Mouse (Mus musculus) gastrocnemius, postnatal 4 days (tissue): ENCODE measurements around the gene Coro2a. TPM values are rescaled to one million over a fixed set of nuclear protein-coding genes. Genes with fewer than 3 reads are reported as not detected.
"Not testable (repeated sequence)": the region's sequence is repeated elsewhere in the genome, so short reads cannot be mapped to it uniquely, and the experiment has no call there.

Source experiments
- DNase-seq, 2 experiments: peaks; one replicate each; pipeline ENCODE4 v3.0.0; 2021 to 2022; ENCODE audit warnings: low spot score in 2 of 2, mixed read lengths in 2 of 2
- total RNA-seq, 2 experiments: library from RNA; stranded (reverse); gene quantifications; 2 replicates each; pipeline ENCODE4 v1.2.3; 2021

The Coro2a gene
- total RNA-seq, 2 experiments from 2014 or later, result 0.80 to 0.81 TPM

- no peak for DNase-seq
Measured at GRCm38 (mm10) chr4:46614641-46615040, 12.6 kb upstream of the Coro2a start.

DNA sequence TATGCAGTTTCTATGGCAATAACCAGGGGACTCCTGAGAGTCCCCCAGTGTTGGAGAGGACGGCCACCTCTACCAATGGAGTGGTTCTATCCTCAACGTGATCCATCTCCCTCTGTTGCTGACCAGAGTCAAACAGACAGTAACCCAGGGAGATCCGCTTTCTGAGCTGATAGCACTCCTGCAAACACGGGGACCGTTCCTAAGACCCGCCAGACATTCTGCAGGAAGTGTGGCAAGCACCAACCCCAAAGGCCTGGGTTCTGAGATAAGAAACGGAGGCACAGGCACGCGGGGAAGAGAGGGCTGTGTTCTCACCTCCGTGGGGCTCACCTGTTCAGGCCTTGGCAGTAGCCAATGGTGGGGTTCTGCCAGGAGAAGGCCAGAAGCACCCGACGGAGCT, 11.6 kb upstream of the Coro2a start:
- no peak for DNase-seq

GRCm38 (mm10) chr4:46611181-46611580, 9.2 kb upstream of the Coro2a start:
- DNase-seq, result peak; percentile 51 to 74

- DNase-seq, result no peak
Measured at GRCm38 (mm10) chr4:46607601-46608000, 5.6 kb upstream of the Coro2a start.

- DNase-seq, result no peak
Measured at GRCm38 (mm10) chr4:46605451-46605850, 3.4 kb upstream of the Coro2a start.

GRCm38 (mm10) chr4:46602704-46603103, 702 bp upstream of the Coro2a start:
- DNase-seq, result no peak

- peak in 1 of 2 experiments; percentile 26 for DNase-seq
Measured at GRCm38 (mm10) chr4:46601258-46601843, 651 bp downstream of the Coro2a start.

- DNase-seq, result peak in 1 of 2 experiments; percentile 13
Measured at GRCm38 (mm10) chr4:46600473-46601257, 1.3 kb downstream of the Coro2a start.

- not testable (repeated sequence) for DNase-seq
Measured at GRCm38 (mm10) chr4:46599609-46600008, 2.4 kb downstream of the Coro2a start.

DNA sequence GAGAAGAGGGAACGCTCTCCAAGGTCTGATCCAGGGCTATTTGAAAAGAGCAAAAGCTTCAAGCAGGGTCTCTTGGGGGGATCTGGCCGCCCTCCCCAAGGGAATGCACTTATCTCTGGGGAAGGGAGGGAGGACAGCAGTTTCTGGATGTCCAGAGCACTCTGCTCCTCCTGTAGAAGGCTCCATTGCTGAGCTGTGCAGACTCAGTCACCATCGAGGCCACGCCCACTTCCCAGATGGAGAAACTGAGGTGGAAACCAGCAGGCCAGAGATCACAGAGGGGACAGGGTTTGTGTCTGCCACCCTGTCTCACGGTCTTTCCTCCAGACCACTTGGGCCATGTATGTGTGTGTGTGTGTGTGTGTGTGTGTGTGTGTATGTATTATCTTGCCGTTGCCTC, 3.0 kb downstream of the Coro2a start:
- DNase-seq, result peak in 1 of 2 experiments; percentile 8

- DNase-seq, result peak in 1 of 2 experiments; percentile 8
Measured at GRCm38 (mm10) chr4:46598111-46598510, 3.9 kb downstream of the Coro2a start.

DNA sequence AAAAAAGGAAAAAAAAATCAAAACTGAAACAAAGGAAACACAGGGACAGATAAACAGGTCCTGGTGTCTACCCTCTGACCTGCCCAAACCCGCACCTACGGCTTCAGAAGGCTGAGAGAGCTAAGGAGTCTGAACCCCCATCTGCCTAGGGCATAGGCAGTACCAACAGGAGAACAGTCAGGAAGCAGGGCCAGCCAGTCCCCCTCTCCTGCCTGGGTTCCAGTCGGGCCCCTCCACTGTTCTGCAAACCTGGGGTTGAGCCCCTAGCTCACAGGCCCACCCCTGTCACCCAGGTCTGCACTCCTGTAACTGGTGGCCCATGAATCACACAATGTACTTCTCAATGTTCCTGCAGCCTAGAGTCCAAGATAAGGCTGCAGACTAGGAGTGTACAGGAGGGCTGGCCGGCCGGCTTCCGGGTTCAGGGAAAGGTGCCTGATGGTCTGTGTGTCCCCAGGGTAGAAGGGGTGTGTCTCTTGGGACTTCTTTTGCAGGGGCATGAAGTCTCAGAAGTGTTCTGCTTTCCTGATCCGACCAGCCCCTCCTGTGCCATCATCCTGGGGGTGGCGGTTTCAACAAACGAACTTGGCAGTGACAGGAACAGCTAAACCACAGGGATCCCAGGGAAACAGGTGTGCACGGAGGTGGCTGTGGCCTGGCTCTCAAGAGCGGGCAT, 4.6 kb downstream of the Coro2a start:
- DNase-seq, result peak in 1 of 2 experiments; percentile 7

DNA sequence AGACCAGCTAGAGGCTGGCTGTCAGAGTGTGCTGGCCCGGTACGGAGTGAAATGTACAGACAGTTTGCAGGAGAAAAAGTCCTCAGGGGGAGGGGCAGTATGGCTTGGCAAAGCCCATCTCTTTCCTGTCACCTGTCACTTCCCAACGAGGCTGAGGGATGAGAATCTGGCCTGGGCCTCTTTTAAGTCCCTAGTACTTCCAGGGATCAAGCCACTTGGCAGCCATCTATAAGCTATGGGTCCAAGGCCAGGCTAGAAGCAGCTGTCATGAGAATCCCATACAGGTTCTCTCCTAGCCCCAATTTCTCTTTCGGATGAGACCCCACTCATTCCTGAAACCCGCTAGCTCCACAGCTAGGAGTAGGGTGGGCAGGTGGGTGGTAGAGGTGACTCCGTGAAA, 5.6 kb downstream of the Coro2a start:
- peak in 1 of 2 experiments; percentile 14 for DNase-seq

DNA sequence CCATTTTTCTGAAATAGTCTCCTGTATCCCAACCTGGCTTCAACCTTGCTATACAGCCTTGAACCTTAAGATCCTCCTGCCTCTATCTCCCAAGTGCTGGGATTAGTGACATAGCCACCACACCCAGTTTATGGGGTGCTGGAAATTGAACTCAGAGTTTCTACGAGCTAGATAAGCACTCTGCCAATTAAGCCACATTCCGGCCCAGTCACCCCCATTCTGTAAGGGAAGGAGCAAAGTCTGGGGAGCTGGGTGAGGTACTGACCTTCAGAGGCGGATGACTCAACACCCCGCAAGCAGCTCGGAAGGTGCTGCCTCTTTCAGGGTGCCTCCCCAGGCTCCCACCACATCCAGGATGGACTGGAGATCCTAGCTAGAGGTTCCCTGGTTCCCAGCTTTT, 7.9 kb downstream of the Coro2a start:
- DNase-seq, result peak; percentile 5 to 10

DNA sequence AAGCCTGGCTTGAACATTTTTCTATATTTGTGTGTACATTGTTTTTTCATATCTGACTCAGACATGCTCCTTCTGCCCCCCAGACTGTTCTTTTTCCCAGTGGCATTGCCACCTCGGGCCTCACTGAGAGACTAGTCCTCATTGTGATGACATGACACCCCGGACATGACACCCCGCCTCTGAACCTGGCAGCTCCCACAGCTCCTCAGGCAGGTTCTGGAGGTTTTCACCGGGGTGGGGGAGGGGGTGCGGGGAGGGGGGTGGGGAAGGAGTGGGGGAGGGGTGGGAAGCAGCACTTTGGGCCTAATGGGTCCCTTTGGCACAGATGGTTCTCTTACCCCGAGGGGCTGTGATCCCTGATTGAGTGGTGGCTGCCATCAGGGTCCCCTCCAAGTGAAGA, 8.5 kb downstream of the Coro2a start:
- DNase-seq, result peak; percentile 4 to 14

- DNase-seq, result peak; percentile 18 to 43
Measured at GRCm38 (mm10) chr4:46591833-46592520, 10.0 kb downstream of the Coro2a start.

DNA sequence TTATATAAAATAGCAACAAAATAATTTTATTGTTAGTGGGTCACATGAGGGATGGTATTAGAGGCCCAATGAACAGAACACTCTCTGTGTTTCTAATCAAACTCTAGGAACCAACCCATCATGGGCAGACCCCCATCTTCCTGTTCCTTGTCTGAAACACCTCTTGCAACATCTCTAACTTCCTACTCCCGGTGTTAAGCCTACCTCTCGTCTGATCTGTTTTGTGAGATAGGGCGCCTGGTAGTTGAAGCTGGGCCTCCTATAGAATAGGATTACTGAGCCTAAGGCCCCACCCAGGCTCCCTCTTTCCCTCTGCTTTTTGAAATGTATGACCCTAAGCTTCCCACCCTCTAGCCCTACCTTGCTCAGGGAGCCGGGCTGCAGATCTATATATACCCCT, 11.2 kb downstream of the Coro2a start:
- no peak for DNase-seq

DNA sequence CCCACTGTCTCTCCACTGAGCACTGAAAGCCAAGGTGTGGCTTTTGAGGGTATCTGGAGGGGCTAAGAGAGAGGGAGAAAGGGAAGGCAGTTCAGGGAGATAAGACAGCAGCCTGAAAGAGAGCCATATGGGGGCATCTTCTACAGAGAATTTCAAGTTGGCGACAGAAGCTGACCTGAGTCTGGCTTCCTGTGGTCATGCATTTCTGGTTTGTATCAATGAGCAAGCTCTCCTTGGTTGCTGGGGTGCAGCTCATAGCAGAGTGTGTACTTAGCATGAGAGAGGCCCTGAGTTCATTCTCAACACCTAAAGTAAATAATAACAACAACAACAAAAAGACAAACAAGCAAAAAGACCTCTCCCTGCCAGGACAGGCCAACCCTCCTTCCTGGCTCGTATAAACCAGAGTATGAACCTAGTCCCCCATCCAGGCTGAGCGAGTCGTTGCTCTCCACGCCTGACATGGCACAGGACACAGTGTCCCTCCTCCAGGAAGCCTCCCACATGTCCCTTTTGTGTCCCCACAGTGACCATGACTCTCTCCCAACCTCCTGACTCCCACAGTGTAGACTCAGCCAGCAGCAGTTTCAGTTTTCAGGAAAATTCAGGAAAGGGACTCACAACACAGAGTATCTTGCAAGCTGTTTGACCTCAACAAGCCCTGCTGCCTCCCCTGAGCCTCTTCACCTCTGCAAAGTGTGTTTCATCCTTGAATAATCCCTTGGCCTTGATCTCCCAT, 11.9 kb downstream of the Coro2a start:
- DNase-seq, result peak; percentile 3 to 8

GRCm38 (mm10) chr4:46589151-46589550, 12.9 kb downstream of the Coro2a start:
- peak; percentile 5 to 14 for DNase-seq

DNA sequence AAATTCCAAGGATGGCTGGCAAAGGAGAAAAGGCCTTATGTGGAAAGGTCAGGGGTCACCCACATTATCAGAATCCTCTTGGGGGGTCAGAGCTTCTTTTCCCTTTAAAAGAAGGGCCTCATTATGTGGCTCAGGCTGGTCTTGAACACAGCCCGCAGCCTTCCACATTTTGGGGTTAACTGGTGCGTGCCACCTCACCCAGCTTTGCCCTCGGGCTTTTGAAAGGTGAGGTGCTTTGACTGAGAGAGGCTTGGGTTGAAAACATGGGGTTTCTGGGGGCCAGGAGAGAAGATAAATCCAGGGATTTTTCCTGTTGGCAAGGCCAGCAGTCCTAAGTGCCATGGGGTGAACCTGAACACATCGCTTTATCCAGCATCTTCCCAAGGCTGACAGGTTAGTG, 15.5 kb downstream of the Coro2a start:
- peak; percentile 3 to 5 for DNase-seq

DNA sequence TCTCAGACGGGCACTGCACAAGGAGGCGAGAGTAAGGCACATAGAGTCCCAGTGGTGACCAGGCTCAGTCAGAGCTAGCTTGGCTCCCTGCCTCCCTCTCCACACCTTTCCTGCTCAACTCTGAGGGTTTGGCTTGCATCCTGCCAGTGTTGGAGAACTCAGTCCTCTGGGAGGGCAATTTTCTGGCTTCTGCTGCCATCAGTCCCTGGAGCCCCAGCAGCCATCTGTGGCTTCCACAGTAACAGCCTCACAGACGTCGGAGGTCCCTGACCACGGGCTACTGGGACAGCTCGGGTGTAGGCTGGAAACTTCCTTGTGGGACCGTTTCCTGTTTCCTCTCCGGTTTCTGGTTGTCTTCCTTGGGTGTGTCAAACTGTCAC, 16.2 kb downstream of the Coro2a start:
- peak; percentile 5 to 7 for DNase-seq
